Mouse (Mus musculus): ENCODE measurements around the gene Tnxb. TPM values are rescaled to one million over a fixed set of nuclear protein-coding genes. Genes with fewer than 3 reads are reported as not detected.
A peak's percentile ranks its signal among the peaks of the same experiment; 100 is the strongest.

Tnxb gene
- polyA plus RNA-seq, 1 experiment from 2014 or later = 0.36 TPM

DNA sequence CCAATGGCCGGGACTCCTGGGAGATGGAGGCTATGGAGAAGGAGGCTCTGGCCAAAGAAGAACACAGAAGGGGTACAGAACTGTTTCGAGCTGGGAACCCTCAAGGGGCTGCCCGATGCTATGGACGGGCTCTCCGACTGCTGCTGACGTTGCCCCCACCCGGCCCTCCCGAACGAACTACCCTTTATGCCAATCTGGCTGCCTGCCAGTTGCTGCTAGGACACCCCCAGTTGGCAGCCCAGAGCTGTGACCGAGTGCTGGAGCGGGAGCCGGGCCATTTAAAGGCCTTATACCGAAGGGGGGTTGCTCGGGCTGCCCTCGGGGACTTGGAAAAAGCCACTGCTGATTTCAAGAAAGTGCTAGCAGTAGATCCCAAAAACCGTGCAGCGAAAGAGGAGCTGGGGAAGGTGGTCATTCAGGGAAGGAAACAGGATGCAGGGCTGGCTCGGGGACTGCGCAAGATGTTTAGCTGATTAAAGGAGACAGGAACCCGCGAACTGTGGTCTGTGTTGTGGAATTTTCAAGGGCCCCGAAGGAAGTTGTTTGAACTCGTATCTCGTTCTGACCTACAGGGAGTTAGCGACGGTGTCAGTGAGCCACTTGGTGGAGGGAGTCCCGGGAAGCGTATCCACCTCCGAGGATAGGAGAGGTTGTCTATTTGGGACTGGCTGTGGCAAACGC, 24.4 kb upstream of the Tnxb start:
- DNase-seq = no peak

DNA sequence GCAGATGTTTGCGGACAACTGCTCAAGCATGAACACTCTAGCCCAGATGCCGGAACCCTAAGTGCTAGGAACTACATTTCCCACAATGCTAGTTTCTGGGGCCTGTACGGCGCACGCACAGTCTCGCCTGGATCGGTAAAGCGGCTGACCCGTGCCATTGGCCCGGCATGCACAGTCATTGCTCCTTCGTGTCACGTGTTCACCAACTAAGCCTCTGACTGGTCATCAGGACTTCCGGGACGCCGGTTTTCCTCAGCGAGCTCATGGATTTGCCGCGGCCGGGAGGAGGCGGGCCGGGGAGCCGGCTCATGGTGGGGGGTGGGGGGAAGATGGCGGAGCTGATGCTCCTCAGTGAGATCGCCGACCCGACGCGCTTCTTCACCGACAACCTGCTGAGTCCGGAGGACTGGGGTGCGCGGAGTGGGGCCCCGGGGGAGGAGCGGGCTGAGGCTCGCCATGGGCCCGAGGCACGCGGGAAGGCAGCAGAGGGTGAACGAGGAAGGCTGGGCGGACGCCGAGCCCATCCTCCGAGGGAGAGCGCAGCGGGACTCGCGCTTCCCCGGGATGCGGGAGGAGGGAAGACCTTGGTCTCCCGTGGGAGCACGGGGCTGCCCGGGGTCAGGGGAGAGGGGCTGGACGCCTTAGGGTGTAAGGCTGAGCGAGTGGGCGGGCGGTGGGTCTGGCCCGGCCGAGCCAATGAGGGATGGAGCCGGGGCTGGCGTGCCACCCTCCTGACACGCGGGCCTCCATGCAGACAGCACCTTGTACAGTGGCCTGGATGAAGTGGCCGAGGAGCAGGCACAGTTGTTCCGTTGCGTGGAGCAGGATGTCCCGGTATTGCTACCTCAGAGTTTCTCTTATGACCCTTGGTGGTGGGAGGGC, 23.2 kb upstream of the Tnxb start, which contains the start of gene Atf6b:
Gene Atf6b (plus strand): TSS at position 241 of the 882 bp plus-strand sequence.
- Histone ChIP-seq H3K36me3 (replicated peaks; ENCODE audit: insufficient read depth, low read length) (peaks cover 12% of the 10 kb centered on the region), H3K4me3 (ENCODE audit: low read depth, low read length) (peak within 1 kb of the TSS; percentile 99), H3K9me3 (ENCODE audit: low read length) (no peaks in the 10 kb centered on the region), H3K4me2 (ENCODE audit: low read depth, low read length) (peak within 1 kb of the TSS; percentile 94), H3K27me3 (ENCODE audit: insufficient read depth, low read length) (no peaks in the 10 kb centered on the region), H3K9ac (replicated peaks) (peak within 1 kb of the TSS; percentile 89), H3K27ac (ENCODE audit: low read depth) (peak within 1 kb of the TSS; percentile 90), H3K4me1 (ENCODE audit: insufficient read depth) (peaks cover 39% of the 10 kb centered on the region)
- ATAC-seq = peak; percentile 95
- no peak for TF ChIP-seq CTCF (IDR thresholded peaks at IDR 0.05; ENCODE audit: low read depth)
- no peak; the same call in 1 of the 2 replicates for TF ChIP-seq EP300 (IDR thresholded peaks at IDR 0.05; ENCODE audit: low read depth)
- peak; percentile 95 for DNase-seq
- under 1% methylated on average over 66 of the region's 66 CpGs for WGBS (ENCODE audit: insufficient replicate concordance)

More for the DNA sequence above, 24.4 kb upstream of the Tnxb start:
- peaks cover 42% of the 10 kb centered on the region for H3K4me1 ChIP-seq (ENCODE audit: insufficient read depth)
- TF ChIP-seq CTCF (IDR thresholded peaks at IDR 0.05; ENCODE audit: low read depth) (no peak), EP300 (IDR thresholded peaks at IDR 0.05; ENCODE audit: low read depth) (no peak)
- H3K9me3 ChIP-seq (ENCODE audit: low read length) = no peaks in the 10 kb centered on the region
- ATAC-seq = no peak
- peak overlapping the region; percentile 13; the same call in 1 of the 2 replicates for H3K4me3 ChIP-seq (ENCODE audit: low read depth, low read length)
- H3K27me3 ChIP-seq (ENCODE audit: insufficient read depth, low read length) = no peaks in the 10 kb centered on the region
- H3K9ac ChIP-seq (replicated peaks) = no peak overlapping the region
- 67% methylated on average over 30 of the region's 30 CpGs for WGBS (ENCODE audit: insufficient replicate concordance)
- peaks cover 9% of the 10 kb centered on the region for H3K36me3 ChIP-seq (replicated peaks; ENCODE audit: insufficient read depth, low read length)
- peak overlapping the region; percentile 80 for H3K4me2 ChIP-seq (ENCODE audit: low read depth, low read length)
- no peak overlapping the region for H3K27ac ChIP-seq (ENCODE audit: low read depth)

DNA sequence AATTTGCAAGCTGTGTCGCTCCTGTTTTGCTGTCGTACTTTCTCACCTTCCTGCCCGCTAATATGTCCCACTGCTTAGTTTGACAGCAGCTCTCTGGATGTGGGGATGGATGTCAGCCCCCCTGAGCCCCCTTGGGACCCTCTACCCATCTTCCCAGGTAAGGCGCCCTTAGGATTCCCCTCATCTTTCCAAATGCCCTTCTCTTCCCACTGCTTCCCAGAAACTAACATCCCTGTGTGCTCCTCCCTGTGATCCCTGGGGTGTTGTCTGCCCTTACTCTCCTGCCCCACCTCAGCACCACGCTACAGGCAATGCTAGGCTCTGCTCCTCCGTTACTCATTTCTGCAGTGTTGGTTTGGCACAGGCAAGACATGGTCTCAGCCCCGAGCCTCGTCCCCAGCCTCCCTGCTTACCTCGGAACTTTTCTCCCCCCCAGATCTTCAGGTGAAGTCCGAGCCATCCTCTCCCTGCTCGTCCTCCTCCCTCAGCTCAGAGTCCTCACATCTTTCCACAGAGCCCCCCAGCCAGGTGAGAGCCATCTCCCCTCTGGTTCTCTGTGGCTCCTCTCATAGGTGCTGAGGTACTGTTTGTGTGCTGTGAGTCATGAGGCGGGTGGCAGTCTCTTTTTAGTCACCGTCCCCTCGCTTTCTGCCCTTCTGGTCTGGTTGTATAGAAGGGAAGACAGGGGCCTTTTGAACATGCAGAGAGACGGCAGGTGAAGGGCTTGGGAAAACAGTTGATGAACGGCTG, 22.0 kb upstream of the Tnxb start:
- no peak for ATAC-seq
- Histone ChIP-seq H3K4me1 (ENCODE audit: insufficient read depth) (peaks cover 36% of the 10 kb centered on the region), H3K4me3 (ENCODE audit: low read depth, low read length) (no peak overlapping the region), H3K9me3 (ENCODE audit: low read length) (no peaks in the 10 kb centered on the region), H3K9ac (replicated peaks) (peak overlapping the region; percentile 89; the same call in 1 of the 2 replicates), H3K27ac (ENCODE audit: low read depth) (no peak overlapping the region), H3K36me3 (replicated peaks; ENCODE audit: insufficient read depth, low read length) (peaks cover 20% of the 10 kb centered on the region), H3K4me2 (ENCODE audit: low read depth, low read length) (peak overlapping the region; percentile 94), H3K27me3 (ENCODE audit: insufficient read depth, low read length) (no peaks in the 10 kb centered on the region)
- DNase-seq = no peak
- WGBS (ENCODE audit: insufficient replicate concordance) = 81% methylated on average over 16 of the region's 16 CpGs
- TF ChIP-seq CTCF (IDR thresholded peaks at IDR 0.05; ENCODE audit: low read depth) = no peak
- no peak for TF ChIP-seq EP300 (IDR thresholded peaks at IDR 0.05; ENCODE audit: low read depth)

DNA sequence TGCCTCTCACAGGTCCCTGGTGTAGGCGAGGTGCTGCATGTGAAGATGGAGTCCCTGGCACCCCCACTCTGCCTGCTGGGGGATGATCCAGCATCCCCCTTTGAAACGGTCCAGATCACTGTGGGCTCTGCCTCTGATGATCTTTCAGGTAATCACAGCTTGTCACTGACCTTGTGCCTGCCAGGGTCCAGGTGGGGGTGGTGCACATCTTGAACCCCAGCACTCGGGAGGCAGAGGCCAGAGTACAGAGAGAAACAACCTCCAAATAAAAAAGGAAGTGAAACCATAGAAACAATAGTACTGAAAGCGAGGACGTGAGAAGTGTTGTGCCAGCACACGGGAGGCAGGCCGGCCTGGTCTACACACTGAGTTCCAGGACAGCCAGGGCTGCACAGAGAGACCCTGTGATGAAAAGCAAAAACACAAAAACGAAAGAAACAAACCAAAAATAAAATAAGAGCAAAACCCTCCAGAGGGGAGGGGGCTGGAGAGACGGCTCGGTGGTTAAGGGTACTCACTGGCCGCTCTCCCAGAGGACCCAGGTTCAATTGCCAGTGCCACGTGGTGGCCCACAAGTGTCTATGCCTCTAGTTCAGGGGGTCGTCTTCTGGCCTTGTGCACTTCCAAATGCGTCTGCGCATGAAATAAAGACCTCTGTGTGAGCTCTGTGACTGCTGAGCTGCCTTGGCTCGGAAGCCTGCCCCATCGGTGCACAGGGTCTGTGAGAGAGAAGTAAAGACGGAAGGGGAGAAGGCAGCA, 21.1 kb upstream of the Tnxb start:
- ATAC-seq (no peak), DNase-seq (no peak)
- H3K9ac ChIP-seq (replicated peaks) = no peak overlapping the region
- H3K27me3 ChIP-seq (ENCODE audit: insufficient read depth, low read length) = no peaks in the 10 kb centered on the region
- H3K27ac ChIP-seq (ENCODE audit: low read depth) = no peak overlapping the region
- no peak for TF ChIP-seq EP300 (IDR thresholded peaks at IDR 0.05; ENCODE audit: low read depth)
- TF ChIP-seq CTCF (IDR thresholded peaks at IDR 0.05; ENCODE audit: low read depth) = no peak
- no peak overlapping the region for H3K4me3 ChIP-seq (ENCODE audit: low read depth, low read length)
- 70% methylated on average over 18 of the region's 18 CpGs for WGBS (ENCODE audit: insufficient replicate concordance)
- H3K4me1 ChIP-seq (ENCODE audit: insufficient read depth) = peaks cover 33% of the 10 kb centered on the region
- H3K36me3 ChIP-seq (replicated peaks; ENCODE audit: insufficient read depth, low read length) = peaks cover 22% of the 10 kb centered on the region
- no peaks in the 10 kb centered on the region for H3K9me3 ChIP-seq (ENCODE audit: low read length)
- H3K4me2 ChIP-seq (ENCODE audit: low read depth, low read length) = no peak overlapping the region

- peaks cover 24% of the 10 kb centered on the region for H3K36me3 ChIP-seq (replicated peaks; ENCODE audit: insufficient read depth, low read length)
- 89% methylated on average over 14 of the region's 14 CpGs for WGBS (ENCODE audit: insufficient replicate concordance)
- DNase-seq (no peak), ATAC-seq (no peak)
- no peaks in the 10 kb centered on the region for H3K27me3 ChIP-seq (ENCODE audit: insufficient read depth, low read length)
- H3K27ac ChIP-seq (ENCODE audit: low read depth) = no peak overlapping the region
- TF ChIP-seq EP300 (IDR thresholded peaks at IDR 0.05; ENCODE audit: low read depth) (no peak), CTCF (IDR thresholded peaks at IDR 0.05; ENCODE audit: low read depth) (no peak)
- no peaks in the 10 kb centered on the region for H3K9me3 ChIP-seq (ENCODE audit: low read length)
- peaks cover 24% of the 10 kb centered on the region for H3K4me1 ChIP-seq (ENCODE audit: insufficient read depth)
- H3K9ac ChIP-seq (replicated peaks) = no peak overlapping the region
- H3K4me3 ChIP-seq (ENCODE audit: low read depth, low read length) = no peak overlapping the region
- no peak overlapping the region for H3K4me2 ChIP-seq (ENCODE audit: low read depth, low read length)
Observed at GRCm38 (mm10) chr17:34650781-34651180, 19.6 kb upstream of the Tnxb start.

Measured in liver, postnatal 0 days (tissue).